Mouse (Mus musculus): ENCODE results near the gene Sox12.
A peak's percentile ranks its signal among the peaks of the same experiment; 100 is the strongest.

- TF ChIP-seq CTCF (IDR thresholded peaks at IDR 0.05; ENCODE audit: borderline replicate concordance, insufficient read depth, low read depth, low read length) (no peak), POLR2A (IDR thresholded peaks at IDR 0.05; ENCODE audit: borderline replicate concordance, insufficient read depth, low read length) (0 out of 2 replicates have a peak, but pooled peaks have one; percentile 23)
Measured at GRCm38 (mm10) chr2:152397680-152398435, at the start of gene Sox12.

Measured in cerebellum, adult 2 months (tissue).